ENCODE assay signal across 29 mouse cellular contexts in genomic region chr19:11492671-11493070, GRCm38 (mm10). TPM values are rescaled to one million over a fixed set of nuclear protein-coding genes. Genes with fewer than 3 reads are reported as not detected.
"Had no signal": no experiment of that assay in that cellular context is flagged by ENCODE, and none has a peak within 500 bp of the region (broad histone marks: within the 10 kb centered on the region; RNA-seq: fewer than 3 reads in every experiment).

No protein-coding gene starts in this region.

- H3K36me3 ChIP-seq: limb, embryonic 12.5 days; limb, embryonic 15.5 days; midbrain, embryonic 13.5 days had no signal

- H3K27me3 ChIP-seq: limb, embryonic 12.5 days; limb, embryonic 15.5 days; midbrain, embryonic 13.5 days had no signal

- H3K4me3 ChIP-seq: limb, embryonic 12.5 days; limb, embryonic 15.5 days; midbrain, embryonic 13.5 days; myocyte had no signal

- ATAC-seq: liver, postnatal 0 days; lung, postnatal 0 days; midbrain, embryonic 13.5 days; midbrain, embryonic 16.5 days had no signal

- H3K27ac ChIP-seq: limb, embryonic 12.5 days; limb, embryonic 15.5 days; liver, embryonic 14.5 days; macrophage; midbrain, embryonic 13.5 days; stomach, postnatal 0 days had no signal

- H3K9ac ChIP-seq: limb, embryonic 12.5 days; limb, embryonic 15.5 days; liver, embryonic 14.5 days; liver, postnatal 0 days; lung, embryonic 14.5 days; midbrain, embryonic 13.5 days had no signal

- H3K4me2 ChIP-seq: limb, embryonic 12.5 days; limb, embryonic 15.5 days; liver, embryonic 11.5 days; lung, embryonic 14.5 days; midbrain, embryonic 13.5 days had no signal

- H3K4me1 ChIP-seq: limb, embryonic 12.5 days; limb, embryonic 15.5 days; midbrain, embryonic 13.5 days had no signal

- H3K9me3 ChIP-seq: limb, embryonic 12.5 days; limb, embryonic 15.5 days; midbrain, embryonic 13.5 days had no signal

- DNase-seq: kidney, adult 9 months; kidney, postnatal 14 days; kidney, postnatal 4 days; left cerebral cortex, postnatal 4 days; liver, postnatal 0 days; lung, embryonic 14.5 days; spleen, adult 18-20 months; thymus, adult 2 months; thymus, postnatal 14 days; thymus, postnatal 4 days had no signal

RNA-seq across cellular contexts. Expression of gene Gm8369, which starts 6.9 kb away (rescaled TPM):
- polyA plus RNA-seq: kidney, embryonic 16.5 days; limb, embryonic 12.5 days; limb, embryonic 15.5 days; liver, embryonic 11.5 days; lung, embryonic 14.5 days; midbrain, embryonic 13.5 days; midbrain, embryonic 16.5 days; myocyte; neural tube, embryonic 11.5 days; neural tube, embryonic 14.5 days; stomach, embryonic 14.5 days had no signal

RNA-seq across cellular contexts. Expression of gene Ms4a6c, which starts 23.5 kb away (rescaled TPM):
- polyA plus RNA-seq: myocyte had no signal

RNA-seq across cellular contexts. Expression of gene Ms4a6b, which starts 23.6 kb away (rescaled TPM):
- polyA plus RNA-seq: myocyte had no signal

RNA-seq across cellular contexts. Expression of gene Ms4a4d, which starts 43.9 kb away (rescaled TPM):
- total RNA-seq: layer of hippocampus, adult 18-20 months; layer of hippocampus, postnatal 14 days; left cerebral cortex, adult 8-10 months; left cerebral cortex, postnatal 14 days; left cerebral cortex, postnatal 4 days; monocyte, adult 5-6 weeks had no signal
- polyA plus RNA-seq: macrophage; midbrain, embryonic 13.5 days; midbrain, embryonic 16.5 days had no signal

RNA-seq across cellular contexts. Expression of gene Ms4a4b, which starts 49.3 kb away (rescaled TPM):
- total RNA-seq: layer of hippocampus, adult 18-20 months; layer of hippocampus, postnatal 14 days; left cerebral cortex, postnatal 14 days; left cerebral cortex, postnatal 4 days had no signal
- polyA plus RNA-seq: limb, embryonic 12.5 days; liver, embryonic 11.5 days; lung, embryonic 14.5 days; midbrain, embryonic 13.5 days; midbrain, embryonic 16.5 days; myocyte; neural tube, embryonic 11.5 days; neural tube, embryonic 14.5 days had no signal
